Mouse (Mus musculus) heart, embryonic 14.5 days (tissue): ENCODE measurements around the gene Srgap3. TPM values are rescaled to one million over a fixed set of nuclear protein-coding genes. Genes with fewer than 3 reads are reported as not detected.

Experiments used
- ATAC-seq: fragments of 200-750 bp; cut with Nextera tagmentation; 2 replicates; pipeline ENCODE4 v1.8.0; 2017; ENCODE audit warnings: low read depth, moderate TSS enrichment; ENCODE audit not compliant: insufficient number of reproducible peaks, insufficient read depth, low FRiP score
- H3K27ac ChIP-seq, 2 experiments: fragments of 200-500 bp in 1 of 2; fragments of 300-500 bp in 1 of 2; sonication (generic) in 1 of 2; replicated peaks in 1 of 2; 2 replicates each; pipeline ENCODE4 v1.5.1; 2012 to 2014; ENCODE audit warnings: low read depth in 2 of 2, low read length in 2 of 2, control low read depth in 1 of 2, mild to moderate bottlenecking in 1 of 2, mixed read lengths in 1 of 2; ENCODE audit not compliant: control insufficient read depth in 1 of 2, insufficient read depth in 1 of 2
- H3K27me3 ChIP-seq: fragments of 300-500 bp; sonication (generic); 2 replicates; pipeline ENCODE4 v1.6.1; 2014; ENCODE audit warnings: mild to moderate bottlenecking, low read length, control low read depth; ENCODE audit not compliant: control insufficient read depth, insufficient read depth
- H3K36me3 ChIP-seq: fragments of 300-500 bp; sonication (generic); 2 replicates; pipeline ENCODE4 v1.6.1; 2014; ENCODE audit warnings: mild to moderate bottlenecking, control low read depth, low read length, mixed read lengths; ENCODE audit not compliant: control insufficient read depth, insufficient read depth
- H3K4me1 ChIP-seq, 2 experiments: fragments of 200-500 bp in 1 of 2; fragments of 300-500 bp in 1 of 2; sonication (generic) in 1 of 2; 2 replicates each; pipeline ENCODE4 v1.6.1; 2012 to 2014; ENCODE audit warnings: low read length in 2 of 2, control low read depth in 1 of 2, mixed read lengths in 1 of 2; ENCODE audit not compliant: control insufficient read depth in 2 of 2, insufficient read depth in 2 of 2
- H3K4me2 ChIP-seq: fragments of 300-500 bp; sonication (generic); 2 replicates; pipeline ENCODE4 v1.6.1; 2014; ENCODE audit warnings: mild to moderate bottlenecking, low read length
- H3K4me3 ChIP-seq, 2 experiments: fragments of 200-500 bp in 1 of 2; fragments of 300-500 bp in 1 of 2; sonication (generic) in 1 of 2; 2 replicates each; pipeline ENCODE4 v1.5.1; 2012 to 2014; ENCODE audit warnings: low read length in 2 of 2, mild to moderate bottlenecking in 2 of 2, control low read depth in 1 of 2, low read depth in 1 of 2, moderate library complexity in 1 of 2; ENCODE audit not compliant: control insufficient read depth in 1 of 2, insufficient read depth in 1 of 2
- H3K9ac ChIP-seq: fragments of 300-500 bp; sonication (generic); 2 replicates; pipeline ENCODE4 v1.6.1; 2014; ENCODE audit warnings: mild to moderate bottlenecking, low read length
- H3K9me3 ChIP-seq: fragments of 300-500 bp; sonication (generic); 2 replicates; pipeline ENCODE4 v1.6.1; 2016; ENCODE audit warnings: low read length, control low read depth; ENCODE audit not compliant: control insufficient read depth
- WGBS: fragments of 180-500 bp; shearing (Covaris S2); extraction: QIAGEN DNeasy Blood & Tissue Kit; methylation state at CpG from one replicate; pipeline ENCODE4 v1.1.7; 2014; 5-methylcytosine and 5-hydroxymethylcytosine counted together
- polyA plus RNA-seq: library from polyadenylated mRNA; unstranded; fragments of >200 nt; fragmentation: Nextera tagmentation; extraction: Ambion mirVana; gene quantifications from 2 replicates; pipeline ENCODE4 v1.2.1, GENCODE M21; 2014

The Srgap3 gene
- polyA plus RNA-seq, 1 experiment from 2014 or later = 1.1 TPM

DNA sequence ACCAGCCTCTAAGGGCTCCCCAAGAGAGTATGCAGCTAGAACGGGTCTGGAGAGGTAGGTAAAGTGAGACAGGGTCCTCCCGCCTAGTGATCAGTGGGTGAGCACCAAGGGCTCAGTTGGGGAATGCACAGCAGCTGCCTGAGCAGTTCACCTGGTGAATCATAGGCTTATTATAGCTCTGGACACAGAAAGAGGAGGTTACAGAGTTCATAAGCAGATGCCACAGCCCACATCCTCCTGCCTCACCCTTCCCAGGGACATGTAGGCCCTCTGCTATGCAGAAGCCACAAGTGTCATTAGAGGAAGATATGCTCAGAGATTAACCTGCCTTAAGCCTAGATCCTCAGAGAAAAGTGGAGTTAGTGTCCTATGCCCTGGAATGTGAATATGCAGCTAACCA, 1.4 kb upstream of the Srgap3 start:
- Histone ChIP-seq H3K9ac (no peak overlapping the region), H3K4me3 (no peak overlapping the region), H3K27ac (no peak overlapping the region), H3K27me3 (no peaks in the 10 kb centered on the region), H3K36me3 (no peaks in the 10 kb centered on the region), H3K4me2 (no peak overlapping the region), H3K4me1 (peaks cover 10 to 17% of the 10 kb centered on the region in 2 experiments), H3K9me3 (no peaks in the 10 kb centered on the region)
- no peak for ATAC-seq
- 60% methylated on average over 2 of the region's 2 CpGs for WGBS

DNA sequence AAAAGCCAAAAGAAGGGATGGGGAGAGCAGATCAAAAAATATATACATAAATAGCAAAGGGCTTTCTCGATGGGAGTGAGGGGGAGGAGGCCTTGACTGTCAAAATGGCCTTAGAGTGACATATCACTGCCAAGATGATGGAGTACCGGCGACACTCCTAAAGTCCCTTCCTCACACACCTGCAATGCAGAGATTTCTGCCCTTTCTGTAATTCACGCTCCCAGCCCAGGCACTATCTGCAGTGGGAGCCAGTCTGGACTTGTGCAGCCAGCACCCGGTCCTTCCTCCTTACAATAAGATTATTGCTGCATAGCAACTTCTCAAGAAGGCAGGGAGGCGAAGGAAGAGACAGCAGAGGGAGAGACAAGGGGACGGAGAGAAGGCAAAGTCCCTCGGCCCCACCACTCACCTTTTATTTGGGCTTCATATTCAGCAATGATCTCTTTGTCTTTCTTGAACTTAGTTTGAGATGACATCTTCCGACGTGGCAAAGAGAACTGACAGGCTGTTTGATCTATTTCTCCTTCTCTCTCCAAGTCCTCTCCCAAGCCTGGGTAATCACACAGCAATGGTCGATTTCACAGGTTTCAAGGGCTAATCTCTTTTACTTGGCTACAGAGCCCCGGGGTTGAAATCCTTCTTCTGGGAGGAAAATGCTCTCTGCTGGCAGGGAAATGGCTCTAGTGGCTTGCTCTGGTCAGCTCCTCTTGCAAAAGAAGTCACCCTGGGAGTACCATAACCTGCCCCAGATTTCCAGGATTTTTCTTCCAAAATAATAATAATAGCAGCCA, 850 bp downstream of the Srgap3 start:
- no peaks in the 10 kb centered on the region for H3K9me3 ChIP-seq
- no peaks in the 10 kb centered on the region for H3K27me3 ChIP-seq
- H3K4me3 ChIP-seq = peak overlapping the region; percentile 52 to 65
- H3K4me2 ChIP-seq = peak overlapping the region; percentile 92
- H3K4me1 ChIP-seq = peaks cover 10 to 17% of the 10 kb centered on the region in 2 experiments
- H3K36me3 ChIP-seq = no peaks in the 10 kb centered on the region
- no peak overlapping the region; a peak in 1 of 4 replicates for H3K27ac ChIP-seq
- ATAC-seq = no peak
- peak overlapping the region; percentile 74 for H3K9ac ChIP-seq
- WGBS = 24% methylated on average over 12 of the region's 12 CpGs

DNA sequence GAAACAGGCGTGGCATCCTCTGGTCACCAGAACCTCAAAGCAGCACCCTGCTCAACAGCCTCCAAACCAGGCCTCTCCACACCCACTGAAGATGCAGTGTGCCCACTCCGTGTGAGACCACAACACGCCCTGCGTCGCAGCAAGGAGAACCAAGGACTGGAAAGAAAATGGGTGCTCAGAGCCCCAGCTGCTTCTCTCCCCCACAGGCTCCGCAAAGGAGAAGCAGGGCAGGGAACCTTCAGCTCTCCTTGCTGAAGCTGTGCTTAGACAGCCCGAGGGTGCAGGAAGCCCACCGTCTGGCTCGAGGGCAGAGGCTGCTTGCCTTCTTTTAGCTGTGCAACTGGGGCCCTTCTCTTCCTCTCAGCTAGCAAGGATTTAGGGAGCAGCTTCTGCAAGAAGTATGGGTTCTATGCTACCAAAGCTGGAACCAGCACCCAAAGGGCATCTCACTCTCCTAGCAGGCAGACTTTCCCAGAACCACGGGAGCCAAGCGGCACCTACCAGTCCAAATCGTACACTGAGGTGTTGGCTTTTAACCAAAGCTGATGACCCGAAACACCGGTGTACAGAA, 1.8 kb downstream of the Srgap3 start:
- Histone ChIP-seq H3K27ac (no peak overlapping the region), H3K4me3 (peak overlapping the region; percentile 13 to 14; a peak in 3 of 4 replicates)
- ATAC-seq = no peak

DNA sequence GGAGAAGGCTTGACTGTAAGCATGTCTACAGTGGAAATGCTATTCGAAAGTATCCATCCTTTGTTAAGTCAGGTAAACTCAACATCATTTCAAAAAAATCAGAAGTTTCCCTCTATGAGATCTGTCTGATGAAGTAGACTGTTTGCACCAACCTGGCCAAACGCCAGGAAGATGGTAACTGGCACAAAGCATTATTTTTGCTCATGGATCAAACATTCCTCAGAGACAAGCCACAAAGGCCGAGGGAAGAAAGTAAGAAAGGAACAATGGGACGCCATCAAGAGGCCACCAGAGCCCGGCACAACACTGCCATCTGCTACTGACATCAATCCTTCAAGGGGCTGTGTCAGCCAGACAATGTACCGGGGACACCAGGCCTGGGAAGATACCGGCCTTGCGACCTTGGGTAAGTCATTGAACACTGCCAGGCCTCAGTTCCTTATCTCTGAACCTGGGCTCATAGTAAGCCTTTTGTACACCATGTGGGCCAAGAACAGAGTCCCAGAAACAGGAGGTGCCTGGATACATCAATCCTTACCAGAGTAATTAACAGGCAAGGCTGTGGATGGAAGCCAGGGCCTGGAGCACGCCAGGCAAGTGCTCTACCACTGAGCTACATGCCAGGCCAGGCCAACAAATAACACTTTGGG, 3.3 kb downstream of the Srgap3 start:
- Histone ChIP-seq H3K36me3 (no peaks in the 10 kb centered on the region), H3K9ac (no peak overlapping the region), H3K4me1 (peaks cover 9 to 17% of the 10 kb centered on the region in 2 experiments), H3K4me3 (no peak overlapping the region), H3K27me3 (no peaks in the 10 kb centered on the region), H3K4me2 (no peak overlapping the region), H3K27ac (no peak overlapping the region), H3K9me3 (no peaks in the 10 kb centered on the region)
- ATAC-seq = no peak
- WGBS = 71% methylated on average over 9 of the region's 9 CpGs

More for the DNA sequence above, 1.8 kb downstream of the Srgap3 start:
- Histone ChIP-seq H3K36me3 (no peaks in the 10 kb centered on the region), H3K4me2 (peak overlapping the region; percentile 92), H3K4me1 (peaks cover 10 to 17% of the 10 kb centered on the region in 2 experiments), H3K9ac (no peak overlapping the region), H3K27me3 (no peaks in the 10 kb centered on the region), H3K9me3 (no peaks in the 10 kb centered on the region)
- 58% methylated on average over 14 of the region's 14 CpGs for WGBS

DNA sequence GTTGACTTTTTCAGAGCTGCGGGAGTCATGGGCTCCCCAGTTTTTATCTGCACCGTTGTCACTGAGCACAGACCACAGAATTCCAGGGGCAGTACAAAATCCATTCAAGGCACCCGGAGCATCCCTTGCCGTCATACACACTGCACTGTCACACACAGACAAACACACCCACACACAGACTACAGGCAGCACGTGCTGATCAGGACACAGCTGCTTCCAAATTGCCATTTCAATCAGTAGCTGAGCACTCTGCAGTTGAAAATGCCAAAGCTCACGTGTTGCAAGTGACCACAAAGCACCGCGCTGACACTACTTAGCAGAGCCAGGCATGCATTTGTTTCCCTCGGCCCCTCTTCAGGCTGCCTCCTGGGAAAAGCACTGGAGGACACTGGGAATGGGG, 7.8 kb downstream of the Srgap3 start:
- no peak for ATAC-seq
- H3K4me3 ChIP-seq = no peak overlapping the region
- no peaks in the 10 kb centered on the region for H3K27me3 ChIP-seq
- H3K9me3 ChIP-seq = 0 out of 2 replicates have a peak, but pooled peaks cover 3% of the 10 kb centered on the region
- no peak overlapping the region for H3K27ac ChIP-seq
- 75% methylated on average over 9 of the region's 9 CpGs for WGBS
- no peaks in the 10 kb centered on the region for H3K36me3 ChIP-seq
- no peaks in the 10 kb centered on the region for H3K4me1 ChIP-seq
- H3K9ac ChIP-seq = no peak overlapping the region
- no peak overlapping the region for H3K4me2 ChIP-seq

DNA sequence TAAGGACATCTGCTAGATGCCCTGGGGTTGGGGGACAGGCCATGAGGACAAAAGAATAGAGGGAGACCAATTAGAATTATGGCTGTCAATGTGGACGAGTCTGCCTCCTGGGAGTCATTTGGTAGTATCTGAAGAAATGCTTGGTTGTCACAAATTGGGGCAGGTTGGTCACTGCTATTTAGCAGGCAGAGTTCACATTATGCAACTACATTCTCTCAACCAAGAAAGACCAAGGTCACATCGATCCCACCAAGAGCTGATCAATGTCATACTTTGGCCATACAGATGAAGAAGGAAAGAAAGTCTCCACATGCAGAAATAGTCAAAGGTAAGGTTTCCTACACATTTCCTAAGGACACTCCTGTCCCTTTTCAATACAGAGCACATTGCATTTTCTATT, 9.3 kb downstream of the Srgap3 start:
- H3K9me3 ChIP-seq = 0 out of 2 replicates have a peak, but pooled peaks cover 3% of the 10 kb centered on the region
- H3K4me2 ChIP-seq = no peak overlapping the region
- H3K9ac ChIP-seq = no peak overlapping the region
- no peaks in the 10 kb centered on the region for H3K27me3 ChIP-seq
- no peaks in the 10 kb centered on the region for H3K4me1 ChIP-seq
- H3K27ac ChIP-seq = no peak overlapping the region
- no peaks in the 10 kb centered on the region for H3K36me3 ChIP-seq
- 81% methylated on average over 2 of the region's 2 CpGs for WGBS
- no peak overlapping the region for H3K4me3 ChIP-seq
- ATAC-seq = no peak

DNA sequence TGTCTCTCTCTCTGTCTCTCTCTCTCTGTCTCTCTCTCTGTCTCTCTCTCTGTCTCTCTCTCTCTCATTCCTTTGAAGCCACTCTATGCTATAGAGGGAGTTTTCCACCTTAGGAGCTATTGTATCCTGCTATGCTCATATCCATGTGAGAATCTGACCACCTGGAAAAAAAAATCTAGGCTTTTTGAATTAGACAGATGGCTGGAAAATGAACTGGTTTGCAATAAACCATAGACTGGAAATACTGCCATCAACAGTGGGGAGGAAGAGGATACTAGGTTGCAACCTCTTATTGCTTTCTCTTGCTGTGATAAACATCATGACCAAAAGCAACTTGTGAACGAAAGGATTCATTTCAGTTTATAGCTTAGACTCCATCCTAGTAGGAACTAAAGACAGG, 12.6 kb downstream of the Srgap3 start:
- WGBS = 60% methylated on average over 1 of the region's 1 CpGs
- no peaks in the 10 kb centered on the region for H3K36me3 ChIP-seq
- no peak overlapping the region for H3K4me3 ChIP-seq
- H3K9me3 ChIP-seq = 0 out of 2 replicates have a peak, but pooled peaks cover 3% of the 10 kb centered on the region
- H3K27ac ChIP-seq = no peak overlapping the region
- no peak overlapping the region for H3K9ac ChIP-seq
- H3K27me3 ChIP-seq = no peaks in the 10 kb centered on the region
- H3K4me2 ChIP-seq = no peak overlapping the region
- H3K4me1 ChIP-seq = peaks cover 4% of the 10 kb centered on the region in 2 experiments; a peak in 2 of 4 replicates
- no peak for ATAC-seq
